Mouse (Mus musculus) heart, embryonic 16.5 days (tissue): Measurements from ENCODE around the gene Skp1a. TPM values are rescaled to one million over a fixed set of nuclear protein-coding genes. Genes with fewer than 3 reads are reported as not detected.

Experiments used
- ATAC-seq: fragments of 200-750 bp; cut with Nextera tagmentation; replicated peaks from 2 replicates; pipeline ENCODE4 v1.8.0; 2017; ENCODE audit warnings: moderate number of reproducible peaks; ENCODE audit not compliant: insufficient read depth, low FRiP score; ENCODE audit errors: extremely low read depth
- H3K27ac ChIP-seq: fragments of 300-500 bp; sonication (generic); 2 replicates; pipeline ENCODE4 v1.5.1; 2014; ENCODE audit warnings: mild to moderate bottlenecking, low read length, control low read depth, moderate library complexity
- H3K27me3 ChIP-seq: fragments of 300-500 bp; sonication (generic); 2 replicates; pipeline ENCODE4 v1.6.1; 2014; ENCODE audit warnings: low read length, mixed read lengths; ENCODE audit not compliant: control insufficient read depth, insufficient read depth
- H3K36me3 ChIP-seq: fragments of 300-500 bp; sonication (generic); 2 replicates; pipeline ENCODE4 v1.6.1; 2014; ENCODE audit not compliant: control insufficient read depth, insufficient read depth
- H3K4me1 ChIP-seq: fragments of 300-500 bp; sonication (generic); 2 replicates; pipeline ENCODE4 v1.6.1; 2014; ENCODE audit warnings: low read length, mixed read lengths; ENCODE audit not compliant: control insufficient read depth, insufficient read depth
- H3K4me2 ChIP-seq: fragments of 300-500 bp; sonication (generic); 2 replicates; pipeline ENCODE4 v1.6.1; 2014; ENCODE audit warnings: low read depth, mild to moderate bottlenecking, control low read depth, low read length
- H3K4me3 ChIP-seq: fragments of 300-500 bp; sonication (generic); 2 replicates; pipeline ENCODE4 v1.5.1; 2014; ENCODE audit warnings: mild to moderate bottlenecking, control low read depth, low read length
- H3K9ac ChIP-seq: fragments of 300-500 bp; sonication (generic); 2 replicates; pipeline ENCODE4 v1.6.1; 2014; ENCODE audit warnings: low read length, control low read depth
- H3K9me3 ChIP-seq: fragments of 300-500 bp; sonication (generic); replicated peaks from 2 replicates; pipeline ENCODE4 v1.6.1; 2016; ENCODE audit warnings: low read length; ENCODE audit not compliant: control insufficient read depth
- WGBS: fragments of 180-500 bp; shearing (Covaris S2); extraction: QIAGEN DNeasy Blood & Tissue Kit; methylation state at CpG from one replicate; pipeline ENCODE4 v1.1.7; 2014; 5-methylcytosine and 5-hydroxymethylcytosine counted together
- polyA plus RNA-seq: library from polyadenylated mRNA; unstranded; fragments of >200 nt; fragmentation: Nextera tagmentation; extraction: Ambion mirVana; gene quantifications from 2 replicates; pipeline ENCODE4 v1.2.1, GENCODE M21; 2015

Gene Skp1a
- polyA plus RNA-seq, 1 experiment from 2014 or later: 507 TPM

DNA sequence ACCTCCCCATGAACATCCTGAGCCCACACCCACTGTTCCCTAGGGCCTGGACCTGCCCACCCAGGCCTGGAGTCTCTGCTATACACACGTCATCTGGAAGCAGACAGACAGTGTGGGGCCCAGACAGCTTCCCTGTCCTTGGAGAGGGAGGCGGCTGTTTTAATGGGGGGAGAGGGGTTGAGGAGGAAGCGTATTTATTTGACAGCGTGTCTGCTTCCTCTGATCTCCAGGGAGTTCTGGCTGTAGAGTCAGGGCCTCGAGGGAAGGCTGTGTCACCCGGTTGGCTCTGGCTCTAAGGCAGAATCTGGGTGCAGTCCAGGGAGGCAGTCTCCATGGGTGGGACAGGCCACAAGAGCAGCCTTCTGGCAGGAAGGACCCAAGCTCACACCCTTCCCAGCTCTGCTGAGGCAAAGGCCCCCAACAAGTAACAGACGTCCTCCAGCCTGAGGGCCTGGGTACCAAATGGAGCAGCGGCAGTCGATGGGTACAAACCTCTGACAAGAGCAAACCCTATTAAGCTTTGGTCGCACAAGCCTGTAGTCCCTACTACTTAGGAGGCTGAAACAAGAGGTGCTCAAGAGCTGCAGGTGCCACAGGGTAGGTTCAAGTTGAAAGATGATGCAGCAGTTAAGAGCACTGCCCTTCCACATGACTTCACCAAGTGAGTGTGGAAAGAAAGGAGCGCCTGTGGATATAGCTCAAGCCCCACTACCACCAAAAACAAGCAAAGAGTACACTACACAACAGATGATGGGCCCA lies 41.6 kb downstream of the Skp1a start:
- Histone ChIP-seq H3K27ac (no peak overlapping the region), H3K27me3 (no peaks in the 10 kb centered on the region), H3K4me2 (no peak overlapping the region), H3K9me3 (no peaks in the 10 kb centered on the region), H3K4me3 (no peak overlapping the region), H3K9ac (no peak overlapping the region; the same call in 1 of the 2 replicates), H3K36me3 (no peaks in the 10 kb centered on the region), H3K4me1 (peaks cover 35% of the 10 kb centered on the region)
- ATAC-seq: no peak
- 60% methylated on average over 11 of the region's 11 CpGs for WGBS

DNA sequence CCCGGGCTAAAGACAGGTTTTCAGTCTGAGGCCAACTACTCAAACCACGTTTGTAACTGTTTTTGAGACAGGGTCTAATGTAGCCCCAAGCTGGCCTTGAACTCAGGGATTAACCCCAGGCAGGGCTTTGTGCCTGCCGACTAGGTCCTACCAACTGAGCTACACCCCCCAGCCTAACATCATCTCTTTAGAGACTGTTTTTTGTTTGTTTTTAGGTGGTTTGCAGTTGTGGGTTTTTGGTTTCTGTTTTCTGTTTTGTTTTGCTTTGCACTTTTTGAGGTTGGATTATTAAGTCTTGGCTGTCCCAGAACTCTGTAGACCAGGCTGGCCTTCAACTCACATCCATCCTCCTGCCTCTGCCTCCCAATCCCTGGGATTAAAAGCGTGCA lies 42.1 kb downstream of the Skp1a start:
- ATAC-seq: no peak
- 88% methylated on average over 4 of the region's 4 CpGs for WGBS

DNA sequence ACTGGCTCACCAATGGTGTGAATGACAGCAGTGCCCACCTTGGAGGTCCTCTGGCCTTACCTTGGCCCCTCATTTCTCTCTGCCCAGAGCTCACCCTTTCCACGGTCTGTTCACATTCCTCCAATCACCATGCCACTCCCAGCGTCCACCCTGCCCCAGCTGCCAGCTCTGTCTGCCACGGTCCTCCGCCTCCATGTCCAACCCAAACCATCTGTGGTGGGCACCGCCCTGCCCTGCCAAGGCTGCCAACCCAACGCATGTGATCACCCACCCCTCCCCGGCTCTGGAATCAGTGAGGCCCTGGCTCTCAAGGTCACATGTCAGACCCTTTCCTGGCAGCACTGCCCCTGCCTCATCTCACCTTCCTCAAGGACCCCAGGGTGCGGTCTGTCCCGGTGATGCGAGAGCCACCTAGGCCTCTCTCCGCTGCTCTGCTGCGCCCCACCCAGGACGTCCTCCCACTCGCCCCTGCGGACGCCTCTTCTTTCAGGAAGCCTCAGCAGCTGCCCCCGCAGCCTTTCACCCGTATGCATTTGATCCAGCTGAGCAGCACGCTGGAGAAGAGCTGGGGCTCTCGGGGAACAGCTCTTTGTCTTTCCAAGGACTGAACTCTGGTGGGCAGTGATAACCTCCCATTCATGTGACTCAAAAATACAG lies 42.8 kb downstream of the Skp1a start:
- peak overlapping the region; percentile 11; the same call in 1 of the 2 replicates for H3K9ac ChIP-seq
- peak overlapping the region; percentile 35 for H3K27ac ChIP-seq
- no peak for ATAC-seq
- no peaks in the 10 kb centered on the region for H3K36me3 ChIP-seq
- H3K27me3 ChIP-seq: no peaks in the 10 kb centered on the region
- no peak overlapping the region for H3K4me3 ChIP-seq
- H3K9me3 ChIP-seq: no peaks in the 10 kb centered on the region
- no peak overlapping the region for H3K4me2 ChIP-seq
- peaks cover 30% of the 10 kb centered on the region for H3K4me1 ChIP-seq
- 72% methylated on average over 20 of the region's 20 CpGs for WGBS

More for the DNA sequence above, 42.1 kb downstream of the Skp1a start:
- no peak overlapping the region; the same call in 1 of the 2 replicates for H3K27ac ChIP-seq
- no peak overlapping the region for H3K4me3 ChIP-seq
- H3K4me2 ChIP-seq: no peak overlapping the region
- H3K36me3 ChIP-seq: no peaks in the 10 kb centered on the region
- no peaks in the 10 kb centered on the region for H3K27me3 ChIP-seq
- H3K9me3 ChIP-seq: no peaks in the 10 kb centered on the region
- peaks cover 31% of the 10 kb centered on the region for H3K4me1 ChIP-seq
- H3K9ac ChIP-seq: no peak overlapping the region

DNA sequence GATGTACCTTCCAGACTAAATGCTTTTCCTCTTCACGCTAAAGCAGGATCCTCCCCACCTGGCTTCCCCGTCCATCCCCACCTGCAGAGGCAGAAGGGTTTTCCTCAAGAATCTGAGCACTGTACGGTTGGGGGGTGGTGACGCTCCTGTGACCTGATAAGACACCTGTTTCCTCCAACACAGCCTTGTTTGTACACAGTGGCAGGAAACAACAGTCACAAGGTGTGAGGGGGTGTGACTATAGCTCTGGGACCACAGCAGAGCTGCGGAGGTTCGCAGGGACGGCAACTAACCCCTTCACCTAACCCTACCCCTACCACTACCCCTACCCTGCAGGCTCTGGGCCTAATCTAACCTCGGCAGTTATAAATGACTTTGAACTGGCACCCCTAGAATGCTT lies 43.6 kb downstream of the Skp1a start:
- no peak overlapping the region for H3K4me2 ChIP-seq
- H3K4me3 ChIP-seq: no peak overlapping the region
- peaks cover 23% of the 10 kb centered on the region for H3K4me1 ChIP-seq
- peak overlapping the region; percentile 11; the same call in 1 of the 2 replicates for H3K9ac ChIP-seq
- WGBS: 68% methylated on average over 8 of the region's 8 CpGs
- no peaks in the 10 kb centered on the region for H3K9me3 ChIP-seq
- H3K27ac ChIP-seq: peak overlapping the region; percentile 35; the same call in 1 of the 2 replicates
- peak; percentile 43 for ATAC-seq
- H3K36me3 ChIP-seq: no peaks in the 10 kb centered on the region
- no peaks in the 10 kb centered on the region for H3K27me3 ChIP-seq

DNA sequence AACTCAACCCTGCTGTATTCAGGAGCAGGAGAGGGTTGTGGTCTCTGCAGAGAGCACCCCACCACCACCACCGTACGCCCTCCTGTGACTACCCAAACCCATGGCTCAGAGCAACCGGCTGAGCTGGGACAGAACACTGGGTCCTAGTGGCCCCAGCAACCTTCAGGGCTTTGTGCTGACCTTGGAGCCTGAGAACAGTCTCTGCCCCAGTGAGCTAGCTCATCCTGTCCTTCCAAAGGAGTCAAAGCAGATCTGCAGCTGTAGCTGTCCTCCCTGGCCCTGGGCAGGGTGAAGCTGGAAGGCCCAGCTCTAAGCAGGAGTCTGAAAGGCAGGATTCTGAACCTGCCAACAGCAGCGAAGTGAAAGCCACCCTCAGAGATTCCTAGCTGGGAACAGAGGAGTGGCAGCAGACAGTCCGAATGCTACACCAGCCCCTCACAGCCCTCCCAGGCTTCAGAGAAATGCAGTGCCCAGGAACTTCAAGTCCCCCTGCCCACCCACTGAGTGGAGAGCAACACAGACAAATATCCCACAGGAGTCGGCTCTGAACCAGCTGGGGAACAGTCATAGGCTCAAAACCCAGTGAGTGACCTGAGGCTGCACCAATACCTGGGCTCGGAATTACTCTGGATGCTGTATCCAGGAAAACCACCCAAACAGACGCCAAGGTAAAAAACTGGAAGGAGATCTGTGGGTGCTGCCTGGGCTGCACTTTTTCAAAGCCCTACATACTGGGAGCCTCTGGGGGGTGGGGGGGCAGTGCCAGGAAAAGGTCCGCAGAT lies 44.2 kb downstream of the Skp1a start:
- H3K36me3 ChIP-seq: no peaks in the 10 kb centered on the region
- ATAC-seq: peak; percentile 21; the same call in 1 of the 2 replicates
- no peak overlapping the region for H3K4me3 ChIP-seq
- H3K9ac ChIP-seq: 0 out of 2 replicates have a peak overlapping the region, but pooled peaks have one; percentile 6
- H3K9me3 ChIP-seq: no peaks in the 10 kb centered on the region
- no peaks in the 10 kb centered on the region for H3K27me3 ChIP-seq
- peaks cover 23% of the 10 kb centered on the region for H3K4me1 ChIP-seq
- H3K4me2 ChIP-seq: no peak overlapping the region
- 76% methylated on average over 9 of the region's 9 CpGs for WGBS
- peak overlapping the region; percentile 43 for H3K27ac ChIP-seq

DNA sequence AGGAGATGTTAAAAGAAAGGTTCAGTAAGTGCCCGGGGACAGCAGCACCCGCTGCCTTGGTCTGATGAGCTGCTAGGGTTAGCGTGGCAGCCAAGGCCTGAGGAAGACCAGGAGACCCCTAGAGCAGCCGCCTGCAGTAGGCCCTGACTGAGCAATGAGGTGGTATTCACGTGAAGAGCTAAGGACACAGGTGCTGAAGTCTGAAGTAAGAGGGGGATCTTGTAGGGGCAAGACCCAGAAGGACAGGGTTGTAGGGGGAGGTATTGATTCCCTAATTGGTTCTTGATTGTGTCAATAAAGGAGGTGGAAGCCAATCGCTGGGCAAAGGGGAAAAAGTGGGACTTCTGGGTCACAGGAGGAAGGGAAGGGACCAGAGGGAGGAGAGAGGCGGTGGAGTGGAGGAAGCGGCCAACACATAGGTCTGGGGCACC lies 45.2 kb downstream of the Skp1a start:
- Histone ChIP-seq H3K27me3 (0 out of 2 replicates have a peak, but pooled peaks cover 6% of the 10 kb centered on the region), H3K36me3 (no peaks in the 10 kb centered on the region), H3K4me1 (peaks cover 21% of the 10 kb centered on the region), H3K27ac (no peak overlapping the region; the same call in 1 of the 2 replicates), H3K4me3 (peak overlapping the region; percentile 11; the same call in 1 of the 2 replicates), H3K9me3 (no peaks in the 10 kb centered on the region), H3K4me2 (peak overlapping the region; percentile 15; the same call in 1 of the 2 replicates), H3K9ac (peak overlapping the region; percentile 16; the same call in 1 of the 2 replicates)
- no peak for ATAC-seq
- 92% methylated on average over 8 of the region's 8 CpGs for WGBS

DNA sequence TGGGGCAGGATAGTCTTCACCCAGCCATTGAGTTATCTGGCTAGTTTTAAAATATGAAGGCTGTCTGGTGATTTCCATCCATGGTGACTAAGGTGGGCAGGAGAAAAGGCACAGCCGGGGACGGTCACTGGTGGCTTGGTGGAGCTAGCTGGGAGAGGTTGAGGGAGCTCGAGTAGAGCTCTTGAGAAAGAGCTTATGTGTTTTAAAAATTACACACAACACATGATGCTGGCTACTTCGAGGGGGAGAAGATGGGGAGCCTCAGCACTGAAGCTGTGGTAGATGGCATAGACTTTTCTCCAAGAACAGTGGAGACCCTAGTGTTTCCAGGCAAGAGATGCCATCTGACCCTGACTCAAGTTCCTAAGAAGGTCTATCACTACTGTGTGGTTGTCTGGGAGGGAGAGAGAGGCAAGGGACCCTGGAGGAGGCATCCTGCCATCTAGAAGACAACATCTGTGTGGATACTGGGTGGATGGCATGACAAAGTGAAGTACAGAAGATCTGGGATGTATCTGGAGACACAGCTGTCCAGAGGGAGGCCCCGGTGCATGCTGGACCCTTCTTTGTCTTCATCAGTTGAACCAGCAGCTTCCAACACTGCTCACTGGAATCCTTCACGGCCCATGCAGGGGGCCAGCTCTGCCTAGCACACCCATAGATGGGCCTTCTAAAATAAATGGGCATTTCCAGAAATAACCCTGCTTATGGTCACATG lies 45.8 kb downstream of the Skp1a start:
- 88% methylated on average over 6 of the region's 6 CpGs for WGBS
- Histone ChIP-seq H3K36me3 (no peaks in the 10 kb centered on the region), H3K9me3 (no peaks in the 10 kb centered on the region), H3K27ac (no peak overlapping the region), H3K27me3 (0 out of 2 replicates have a peak, but pooled peaks cover 7% of the 10 kb centered on the region), H3K4me3 (peak overlapping the region; percentile 0; the same call in 1 of the 2 replicates), H3K4me2 (peak overlapping the region; percentile 13; the same call in 1 of the 2 replicates), H3K4me1 (peaks cover 15% of the 10 kb centered on the region), H3K9ac (no peak overlapping the region)
- ATAC-seq: no peak

DNA sequence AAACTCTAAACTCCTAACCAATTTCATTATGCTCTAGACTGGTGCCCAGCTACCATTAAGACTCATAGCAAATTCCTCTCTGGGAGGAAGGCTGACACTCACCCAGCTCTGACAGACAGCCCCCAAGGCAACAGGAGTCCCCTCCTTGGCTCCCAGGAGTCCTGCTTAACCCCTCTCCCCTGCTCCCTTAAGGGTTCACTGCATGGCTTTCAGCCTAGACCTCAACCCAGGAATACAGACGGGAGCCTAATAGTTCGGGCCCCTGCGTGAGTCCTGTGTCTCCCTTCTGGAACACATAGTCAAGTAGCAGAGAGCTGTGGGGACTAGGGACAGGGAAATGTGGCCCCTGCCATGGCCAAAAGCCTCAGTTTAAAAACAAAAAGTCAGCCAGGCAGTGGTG lies 46.4 kb downstream of the Skp1a start:
- Histone ChIP-seq H3K4me1 (peaks cover 11% of the 10 kb centered on the region), H3K27ac (no peak overlapping the region), H3K4me3 (peak overlapping the region; percentile 0; the same call in 1 of the 2 replicates), H3K9me3 (no peaks in the 10 kb centered on the region), H3K36me3 (no peaks in the 10 kb centered on the region), H3K4me2 (peak overlapping the region; percentile 13; the same call in 1 of the 2 replicates), H3K9ac (peak overlapping the region; percentile 54; the same call in 1 of the 2 replicates), H3K27me3 (0 out of 2 replicates have a peak, but pooled peaks cover 7% of the 10 kb centered on the region)
- 90% methylated on average over 3 of the region's 3 CpGs for WGBS
- no peak for ATAC-seq
